Mouse (Mus musculus) ES-E14 (cell line): ENCODE measurements around the gene Ss18l1. TPM values are rescaled to one million over a fixed set of nuclear protein-coding genes. Genes with fewer than 3 reads are reported as not detected.

ENCODE experiments used
- DNase-seq: peaks from one replicate; pipeline ENCODE4 v3.0.0-alpha.2; 2013; ENCODE audit warnings: low read depth, low spot score
- H3K27ac ChIP-seq: 2 replicates; pipeline ENCODE4 v1.5.1; 2012; ENCODE audit warnings: low read depth, mild to moderate bottlenecking, low read length, moderate library complexity, mixed read lengths; ENCODE audit not compliant: poor library complexity, insufficient read depth, severe bottlenecking
- H3K36me3 ChIP-seq: 2 replicates; pipeline ENCODE4 v1.6.1; 2012; ENCODE audit warnings: mild to moderate bottlenecking, low read length, moderate library complexity, mixed read lengths; ENCODE audit not compliant: control insufficient read depth, poor library complexity, insufficient read depth, severe bottlenecking
- H3K4me1 ChIP-seq, 2 experiments: fragments of 150-350 bp in 1 of 2; sonication (generic) in 1 of 2; 2 replicates each; pipeline ENCODE4 v1.6.1; 2012; ENCODE audit warnings: low read length in 2 of 2, mild to moderate bottlenecking in 1 of 2, mixed read lengths in 1 of 2; ENCODE audit not compliant: control insufficient read depth in 2 of 2, insufficient read depth in 2 of 2, poor library complexity in 1 of 2
- H3K4me3 ChIP-seq, 2 experiments: fragments of 150-350 bp in 1 of 2; sonication (generic) in 1 of 2; 2 replicates each; pipeline ENCODE4 v1.5.1; 2012; ENCODE audit warnings: low read length in 2 of 2, low read depth in 1 of 2, mild to moderate bottlenecking in 1 of 2, mixed read lengths in 1 of 2; ENCODE audit not compliant: insufficient read depth in 1 of 2, poor library complexity in 1 of 2, severe bottlenecking in 1 of 2
- H3K9ac ChIP-seq: 2 replicates; pipeline ENCODE4 v1.6.1; 2012; ENCODE audit warnings: low read depth, mild to moderate bottlenecking, low read length, mixed read lengths; ENCODE audit not compliant: poor library complexity, insufficient read depth, severe bottlenecking
- H3K9me3 ChIP-seq: fragments of 150-350 bp; sonication (generic); 2 replicates; pipeline ENCODE4 v1.6.1; 2012; ENCODE audit warnings: low read depth, mild to moderate bottlenecking, low read length; ENCODE audit not compliant: control insufficient read depth, insufficient read depth
- CHD2 ChIP-seq: IDR thresholded peaks from 2 replicates; pipeline ENCODE4 v1.6.1; 2014; ENCODE audit warnings: mild to moderate bottlenecking, low read depth, low read length, inconsistent platforms
- HCFC1 ChIP-seq: IDR thresholded peaks from 2 replicates; pipeline ENCODE4 v1.6.1; 2012; ENCODE audit warnings: low read length, inconsistent platforms, borderline replicate concordance; ENCODE audit not compliant: insufficient read depth
- MAFK ChIP-seq: IDR thresholded peaks from 2 replicates; pipeline ENCODE4 v1.6.1; 2014; ENCODE audit warnings: mild to moderate bottlenecking, low read depth, low read length, inconsistent platforms; ENCODE audit not compliant: insufficient read depth
- ZC3H11A ChIP-seq: IDR thresholded peaks from 2 replicates; pipeline ENCODE4 v1.6.1; 2012; ENCODE audit warnings: low read depth, mild to moderate bottlenecking, inconsistent platforms, low read length, borderline replicate concordance
- ZNF384 ChIP-seq: IDR thresholded peaks from 2 replicates; pipeline ENCODE4 v1.6.1; 2012; ENCODE audit warnings: low read depth, low read length, inconsistent platforms
- in situ Hi-C, 2 experiments: fragments of 600-800 bp; cut with MboI; formaldehyde crosslinking; loops; one replicate each; pipeline ENCODE4 v1.15.1; 2025; ENCODE audit warnings: low sequenced_read_pairs in 2 of 2, inconsistent platforms in 1 of 2; ENCODE audit not compliant: unreplicated experiment in 2 of 2
- total RNA-seq: library from RNA; depleted of rRNA; stranded (reverse); fragments of 300-350 nt; gene quantifications from 2 replicates; pipeline ENCODE4 v1.2.3, GENCODE M21; 2012; rRNA removed

The Ss18l1 gene
- total RNA-seq = 4.9 and 5.8 TPM in 2 replicates

DNA sequence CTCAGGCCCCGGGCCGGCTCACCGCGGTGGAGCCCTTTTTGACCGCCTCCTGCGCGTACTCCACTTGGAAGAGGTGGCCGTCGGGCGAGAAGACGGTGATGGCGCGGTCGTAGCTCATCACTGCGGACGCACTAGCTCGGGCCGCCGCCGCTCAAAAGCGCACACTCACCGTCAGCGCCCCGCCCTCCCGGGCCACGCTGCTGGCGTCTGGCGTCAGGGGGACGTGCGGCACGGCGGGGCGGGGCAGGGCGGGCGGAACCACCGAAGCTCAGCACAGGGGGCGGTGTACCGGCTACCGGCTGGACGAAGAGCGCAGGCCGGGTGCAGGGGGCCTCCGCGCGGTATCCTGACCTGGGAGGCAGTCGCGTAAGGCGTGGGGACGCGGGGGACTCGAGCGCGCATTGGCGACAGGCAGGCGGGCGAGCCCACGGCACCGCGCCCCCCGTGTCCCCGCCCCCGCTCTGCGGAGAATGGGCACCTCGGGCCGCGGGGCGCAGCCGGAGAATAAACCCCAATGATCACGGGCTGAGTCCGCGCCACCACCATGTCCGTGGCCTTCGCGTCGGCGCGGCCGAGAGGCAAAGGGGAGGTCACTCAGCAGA is at the start of gene Ss18l1, which contains the start of gene Psma7:
TSS of gene Ss18l1 (plus strand) at position 254 of the 602 bp plus-strand sequence.
TSS of gene Psma7 (minus strand) at position 178 of the 602 bp plus-strand sequence.
- H3K9me3 ChIP-seq = no peaks in the 10 kb centered on the region
- TF ChIP-seq ZC3H11A = no peak
- TF ChIP-seq MAFK = no peak
- no peak for TF ChIP-seq ZNF384
- TF ChIP-seq HCFC1 = 0 out of 2 replicates have a peak, but pooled peaks have one; percentile 4
- no peak for TF ChIP-seq CHD2
- in situ Hi-C loops = loop anchor here in 1 of 2 experiments (10.0 kb wide), 1 partner anchor 128 kb away; no protein-coding TSS in a partner anchor
- peak; percentile 73 for DNase-seq
- H3K27ac ChIP-seq = peak within 1 kb of the TSS; percentile 84
- H3K36me3 ChIP-seq = peaks cover 18% of the 10 kb centered on the region
- H3K4me1 ChIP-seq = peaks cover 0 to 5% of the 10 kb centered on the region in 2 experiments; a peak in 1 of 4 replicates
- peak within 1 kb of the TSS; percentile 89 to 96 for H3K4me3 ChIP-seq
- peak within 1 kb of the TSS; percentile 95 for H3K9ac ChIP-seq

DNA sequence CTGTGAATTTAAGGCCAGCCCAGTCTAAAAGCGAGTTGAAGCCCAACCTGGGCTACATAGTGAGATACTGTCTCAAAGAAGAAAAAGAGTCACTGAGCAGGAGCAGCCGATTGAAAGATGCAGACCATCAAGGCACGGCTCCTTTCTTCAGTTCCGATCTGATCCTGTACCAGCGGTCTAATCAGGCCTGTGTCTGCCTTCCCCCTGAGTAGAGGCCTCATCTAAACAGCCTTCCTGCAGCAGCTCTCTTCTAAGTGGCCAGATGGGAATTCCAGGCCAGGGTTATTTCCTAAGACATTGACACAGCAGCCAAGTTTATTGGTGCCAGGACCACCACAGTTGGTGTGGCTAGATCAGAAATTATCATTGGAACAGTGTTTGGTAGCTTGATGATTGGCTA is 49.2 kb upstream of the Ss18l1 start:
- in situ Hi-C loops = no loop called here
- no peak overlapping the region for H3K4me3 ChIP-seq
- no peak overlapping the region for H3K27ac ChIP-seq
- H3K36me3 ChIP-seq = no peaks in the 10 kb centered on the region
- DNase-seq = no peak
- H3K9ac ChIP-seq = no peak overlapping the region
- TF ChIP-seq MAFK = no peak
- TF ChIP-seq ZC3H11A = no peak
- no peak for TF ChIP-seq ZNF384
- no peak for TF ChIP-seq HCFC1
- TF ChIP-seq CHD2 = no peak
- H3K4me1 ChIP-seq = peaks cover 3 to 8% of the 10 kb centered on the region in 2 experiments
- no peaks in the 10 kb centered on the region for H3K9me3 ChIP-seq

DNA sequence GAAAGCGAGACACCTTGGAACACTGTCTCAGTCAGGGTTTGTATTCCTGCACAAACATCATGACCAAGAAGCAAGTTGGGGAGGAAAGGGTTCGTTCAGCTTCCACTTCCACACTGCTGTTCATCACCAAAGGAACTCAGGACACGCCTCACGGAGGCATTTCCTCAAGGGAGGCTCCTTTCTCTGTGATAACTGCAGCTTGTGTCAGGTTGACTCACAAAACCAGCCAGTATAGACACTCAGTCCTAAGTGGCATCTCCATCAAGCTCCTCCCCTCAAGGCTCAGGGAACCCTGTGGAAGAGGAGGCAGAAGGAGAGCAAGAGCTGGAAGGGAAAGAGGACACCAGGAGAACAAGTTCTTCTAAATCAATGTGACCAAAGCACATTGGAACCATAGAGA is 43.9 kb upstream of the Ss18l1 start:
- in situ Hi-C loops = no loop called here
- no peak for DNase-seq

DNA sequence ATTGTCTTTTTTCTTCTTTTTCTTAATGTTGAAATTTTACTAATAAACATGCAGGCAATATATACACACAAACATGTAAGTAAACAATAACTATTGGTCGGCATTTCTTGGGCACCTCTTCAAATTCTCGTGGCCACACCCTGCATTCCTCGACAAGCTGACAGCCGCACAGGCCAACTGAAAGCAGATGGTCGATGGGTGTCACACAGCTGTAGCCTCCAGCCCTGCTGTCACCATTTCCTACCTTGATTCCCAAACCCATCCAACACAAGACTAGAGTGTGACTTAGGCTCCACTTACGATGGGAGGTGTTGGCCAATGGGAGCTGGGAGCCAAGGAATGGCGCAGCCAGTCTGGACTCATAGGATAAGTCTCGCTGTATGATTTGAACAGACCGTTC is 40.7 kb upstream of the Ss18l1 start:
- H3K27ac ChIP-seq = no peak overlapping the region
- no peak overlapping the region for H3K4me3 ChIP-seq
- no peak for TF ChIP-seq CHD2
- no peaks in the 10 kb centered on the region for H3K9me3 ChIP-seq
- in situ Hi-C loops = no loop called here
- no peaks in the 10 kb centered on the region for H3K36me3 ChIP-seq
- H3K9ac ChIP-seq = no peak overlapping the region
- DNase-seq = no peak
- peaks cover 0 to 11% of the 10 kb centered on the region in 2 experiments; a peak in 1 of 4 replicates for H3K4me1 ChIP-seq

More for the DNA sequence above, 43.9 kb upstream of the Ss18l1 start:
- Histone ChIP-seq H3K9ac (no peak overlapping the region), H3K36me3 (no peaks in the 10 kb centered on the region), H3K9me3 (no peaks in the 10 kb centered on the region), H3K4me1 (0 out of 4 replicates have a peak, but pooled peaks cover 0 to 3% of the 10 kb centered on the region in 2 experiments), H3K27ac (no peak overlapping the region), H3K4me3 (no peak overlapping the region)
- TF ChIP-seq ZC3H11A (no peak), ZNF384 (no peak), MAFK (no peak), HCFC1 (no peak), CHD2 (no peak)
